Mouse (Mus musculus): ENCODE results near the gene Ccnyl1. TPM values are rescaled to one million over a fixed set of nuclear protein-coding genes. Genes with fewer than 3 reads are reported as not detected.

The Ccnyl1 gene
- polyA plus RNA-seq, 1 experiment from 2014 or later = 4.2 TPM

DNA sequence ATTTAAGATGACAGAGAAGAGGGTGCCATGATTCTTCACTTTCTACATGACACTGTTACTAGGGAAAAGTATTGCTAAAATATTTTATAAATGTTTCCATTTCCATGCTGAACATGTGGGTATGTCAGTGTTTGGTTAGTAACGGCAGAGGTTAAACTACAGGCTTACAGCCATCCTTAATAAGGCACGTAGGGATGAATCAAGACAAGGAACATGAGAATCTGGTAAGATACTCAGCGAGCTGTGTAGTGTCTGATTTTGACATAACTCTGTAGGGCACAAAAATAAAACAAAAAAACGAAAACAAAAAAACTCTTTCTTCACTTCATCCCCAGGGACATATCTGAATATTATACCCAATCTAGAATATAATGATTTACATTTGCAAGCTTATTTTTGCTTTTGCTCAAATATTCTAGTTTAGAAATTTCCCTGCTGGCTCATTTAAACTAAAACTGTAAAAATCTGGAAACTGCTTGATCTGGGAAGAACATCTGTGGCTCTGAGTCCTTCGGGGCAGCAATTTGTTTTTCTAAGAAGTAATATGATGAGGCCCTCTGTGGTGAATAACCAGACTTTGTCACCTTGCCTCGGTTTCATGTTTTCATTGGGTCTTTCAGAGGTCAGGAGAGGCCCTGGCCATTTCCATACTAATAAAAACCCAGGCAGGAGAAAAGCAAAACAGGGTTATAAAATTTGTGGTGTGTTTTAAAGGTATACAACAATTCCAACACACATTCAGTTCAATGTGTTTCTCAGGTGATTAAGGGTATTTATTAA lies 14.0 kb upstream of the Ccnyl1 start:
- no peak overlapping the region for H3K4me3 ChIP-seq
- H3K27me3 ChIP-seq = no peaks in the 10 kb centered on the region
- H3K27ac ChIP-seq (replicated peaks) = no peak overlapping the region
- no peak overlapping the region for H3K9ac ChIP-seq
- H3K4me1 ChIP-seq (replicated peaks) = no peaks in the 10 kb centered on the region
- 71% methylated on average over 6 of the region's 6 CpGs for WGBS
- H3K4me2 ChIP-seq = no peak overlapping the region
- ATAC-seq (ENCODE audit: low FRiP score, low read depth) = no peak
- H3K36me3 ChIP-seq = no peaks in the 10 kb centered on the region
- H3K9me3 ChIP-seq = no peaks in the 10 kb centered on the region

DNA sequence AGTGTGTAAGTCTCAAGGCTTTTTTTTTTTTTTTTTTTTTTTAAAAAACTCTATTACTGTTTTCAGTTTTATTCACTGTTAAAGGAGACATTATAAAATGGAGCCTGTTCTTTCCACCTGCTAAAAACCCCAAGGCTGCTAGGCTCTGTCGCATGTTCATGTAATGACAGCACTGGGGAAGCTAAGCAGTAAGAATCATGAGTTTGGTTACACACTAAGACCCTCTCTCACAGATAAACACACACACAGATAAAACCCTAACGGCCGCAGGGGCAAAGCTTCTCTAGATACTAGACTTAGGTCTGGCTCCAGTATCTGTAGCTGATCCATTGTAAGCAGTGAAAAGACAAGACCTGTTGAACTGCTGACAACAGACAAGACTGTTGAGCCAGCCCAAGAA lies 8.8 kb upstream of the Ccnyl1 start:
- Histone ChIP-seq H3K4me2 (no peak overlapping the region), H3K27ac (replicated peaks) (no peak overlapping the region), H3K4me1 (replicated peaks) (no peaks in the 10 kb centered on the region), H3K9me3 (no peaks in the 10 kb centered on the region), H3K36me3 (no peaks in the 10 kb centered on the region), H3K27me3 (no peaks in the 10 kb centered on the region), H3K4me3 (no peak overlapping the region), H3K9ac (no peak overlapping the region)
- no peak for ATAC-seq (ENCODE audit: low FRiP score, low read depth)
- WGBS = 97% methylated on average over 3 of the region's 3 CpGs

DNA sequence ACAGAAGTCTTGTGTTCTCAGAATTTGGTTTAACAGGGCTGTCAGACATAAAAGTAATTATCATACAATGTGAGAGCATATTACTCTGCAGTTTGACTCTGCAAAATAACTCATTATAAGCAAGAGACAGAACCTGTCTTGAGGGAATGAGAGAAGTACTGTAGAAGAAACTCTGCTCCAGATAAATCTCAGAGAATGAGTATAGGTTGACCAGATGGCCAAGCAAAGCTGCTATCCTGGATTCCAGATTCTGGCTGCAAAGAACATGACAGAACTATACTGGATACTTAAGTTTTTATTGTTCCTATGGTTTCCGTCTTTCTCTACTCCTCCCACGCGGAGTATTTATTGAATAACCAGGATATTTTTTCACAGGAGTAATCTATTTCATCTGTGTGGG lies 7.2 kb upstream of the Ccnyl1 start:
- H3K4me2 ChIP-seq = no peak overlapping the region
- H3K27me3 ChIP-seq = no peaks in the 10 kb centered on the region
- H3K4me1 ChIP-seq (replicated peaks) = no peaks in the 10 kb centered on the region
- H3K9ac ChIP-seq = no peak overlapping the region
- 96% methylated on average over 3 of the region's 3 CpGs for whole genome bisulfite sequencing
- H3K9me3 ChIP-seq = no peaks in the 10 kb centered on the region
- no peak for ATAC-seq (ENCODE audit: low FRiP score, low read depth)
- H3K4me3 ChIP-seq = no peak overlapping the region
- no peaks in the 10 kb centered on the region for H3K36me3 ChIP-seq
- no peak overlapping the region for H3K27ac ChIP-seq (replicated peaks)

DNA sequence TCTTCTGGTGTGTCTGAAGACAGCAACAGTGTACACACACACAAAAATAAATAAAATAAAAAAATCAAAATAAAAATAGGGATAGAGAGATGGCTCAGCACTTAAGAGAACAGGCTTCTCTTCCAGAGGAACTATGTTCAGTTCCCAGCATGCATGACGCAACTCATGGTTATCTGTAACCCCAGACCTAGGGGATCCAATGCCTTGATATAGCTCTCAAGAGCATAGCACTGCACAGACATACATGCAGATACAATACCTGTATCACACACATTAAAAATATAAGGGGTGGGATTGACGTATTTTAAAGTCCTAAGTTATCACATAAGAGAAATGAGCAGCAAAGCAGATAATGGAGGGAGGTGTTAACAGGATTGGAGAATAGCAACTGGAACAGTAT lies 5.8 kb upstream of the Ccnyl1 start:
- Histone ChIP-seq H3K4me2 (no peak overlapping the region), H3K27ac (replicated peaks) (no peak overlapping the region), H3K27me3 (no peaks in the 10 kb centered on the region), H3K9ac (no peak overlapping the region), H3K36me3 (no peaks in the 10 kb centered on the region), H3K9me3 (no peaks in the 10 kb centered on the region), H3K4me1 (replicated peaks) (no peaks in the 10 kb centered on the region), H3K4me3 (no peak overlapping the region)
- ATAC-seq (ENCODE audit: low FRiP score, low read depth) = no peak
- WGBS = 95% methylated on average over 2 of the region's 2 CpGs

DNA sequence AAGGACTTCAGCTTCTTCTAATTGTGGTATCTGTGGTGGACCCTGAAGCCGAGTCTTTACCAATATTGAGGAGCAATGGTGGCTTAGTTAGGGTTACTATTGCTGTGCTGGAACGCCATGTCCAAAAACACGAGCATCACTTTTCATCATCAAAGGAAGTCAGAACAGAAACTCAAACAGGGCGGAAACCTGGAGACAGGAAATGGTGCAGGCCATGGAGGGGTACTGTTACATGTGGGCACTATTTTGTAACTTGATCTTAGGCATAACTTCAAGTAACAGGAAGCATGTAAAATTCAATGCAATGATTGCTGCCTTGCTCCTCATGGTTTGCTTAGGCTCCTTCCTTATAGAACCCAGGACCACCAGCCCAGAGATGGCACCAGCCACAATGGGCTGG lies 2.2 kb upstream of the Ccnyl1 start:
- H3K36me3 ChIP-seq = no peaks in the 10 kb centered on the region
- no peaks in the 10 kb centered on the region for H3K27me3 ChIP-seq
- 92% methylated on average over 4 of the region's 4 CpGs for WGBS
- H3K4me2 ChIP-seq = no peak overlapping the region
- no peak overlapping the region for H3K4me3 ChIP-seq
- ATAC-seq (ENCODE audit: low FRiP score, low read depth) = no peak
- H3K9ac ChIP-seq = no peak overlapping the region
- no peaks in the 10 kb centered on the region for H3K9me3 ChIP-seq
- peaks cover 23% of the 10 kb centered on the region for H3K4me1 ChIP-seq (replicated peaks)
- H3K27ac ChIP-seq (replicated peaks) = no peak overlapping the region

DNA sequence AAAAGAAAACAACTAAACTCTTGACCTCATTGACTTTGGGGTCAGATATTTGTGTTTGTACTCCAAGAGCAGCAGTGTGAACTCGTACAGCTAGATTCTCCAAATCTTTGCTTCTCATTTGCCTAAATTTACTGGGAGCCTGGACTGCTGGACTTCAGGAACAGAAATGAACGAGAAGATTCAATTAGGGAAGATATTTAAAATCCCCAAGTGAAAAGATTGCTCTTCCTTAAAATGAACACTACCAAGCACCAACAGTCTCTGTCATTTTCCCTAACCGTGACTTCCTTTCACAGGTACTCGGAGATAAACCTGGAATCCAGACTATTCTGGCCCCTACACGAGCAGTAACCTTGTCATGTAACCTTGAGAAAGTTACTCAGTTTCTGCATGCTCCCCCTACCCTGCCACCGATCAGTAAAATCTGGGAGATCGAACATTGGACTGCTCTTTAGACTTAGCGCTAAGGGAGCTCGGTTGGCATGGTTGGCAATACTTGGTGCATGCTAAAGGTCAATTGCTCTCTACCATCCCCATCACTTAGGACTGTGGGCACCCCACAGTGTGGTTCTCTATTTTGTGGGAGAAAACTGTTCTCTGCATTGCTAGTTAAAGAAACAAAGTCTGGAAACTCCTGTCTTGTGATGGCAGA lies 568 bp upstream of the Ccnyl1 start:
- 30% methylated on average over 9 of the region's 9 CpGs for WGBS
- no peak for ATAC-seq (ENCODE audit: low FRiP score, low read depth)
- peak overlapping the region; percentile 32 for H3K9ac ChIP-seq
- no peak overlapping the region for H3K27ac ChIP-seq (replicated peaks)
- peak overlapping the region; percentile 97 for H3K4me3 ChIP-seq
- H3K4me2 ChIP-seq = peak overlapping the region; percentile 86
- H3K9me3 ChIP-seq = no peaks in the 10 kb centered on the region
- no peaks in the 10 kb centered on the region for H3K36me3 ChIP-seq
- H3K27me3 ChIP-seq = no peaks in the 10 kb centered on the region
- H3K4me1 ChIP-seq (replicated peaks) = peaks cover 33% of the 10 kb centered on the region

DNA sequence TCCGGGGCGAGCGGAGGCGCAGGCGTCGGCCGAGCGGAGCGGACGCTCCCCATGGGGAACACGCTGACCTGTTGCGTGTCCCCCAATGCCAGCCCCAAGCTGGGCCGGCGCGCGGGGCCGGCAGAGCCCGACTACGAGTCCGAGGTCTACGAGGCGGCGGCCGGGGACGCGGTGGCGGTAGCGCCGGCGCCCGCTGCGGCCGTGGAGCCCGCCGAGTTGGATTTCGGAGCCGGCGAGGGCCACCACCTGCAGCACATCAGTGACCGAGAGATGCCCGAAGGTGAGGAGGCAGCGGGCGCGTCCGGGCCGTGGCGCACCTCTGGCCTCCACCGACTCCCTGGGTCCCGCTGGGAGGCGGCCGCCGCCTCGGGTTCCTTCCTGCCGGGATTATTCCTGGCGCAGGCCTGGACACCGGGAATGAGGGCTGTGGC lies 881 bp downstream of the Ccnyl1 start:
- Histone ChIP-seq H3K4me1 (replicated peaks) (peaks cover 34% of the 10 kb centered on the region), H3K9ac (peak overlapping the region; percentile 83), H3K36me3 (no peaks in the 10 kb centered on the region), H3K4me3 (peak overlapping the region; percentile 97), H3K9me3 (no peaks in the 10 kb centered on the region), H3K4me2 (peak overlapping the region; percentile 92), H3K27ac (replicated peaks) (peak overlapping the region; percentile 79), H3K27me3 (no peaks in the 10 kb centered on the region)
- under 1% methylated on average over 49 of the region's 55 CpGs for WGBS
- ATAC-seq (ENCODE audit: low FRiP score, low read depth) = no peak

DNA sequence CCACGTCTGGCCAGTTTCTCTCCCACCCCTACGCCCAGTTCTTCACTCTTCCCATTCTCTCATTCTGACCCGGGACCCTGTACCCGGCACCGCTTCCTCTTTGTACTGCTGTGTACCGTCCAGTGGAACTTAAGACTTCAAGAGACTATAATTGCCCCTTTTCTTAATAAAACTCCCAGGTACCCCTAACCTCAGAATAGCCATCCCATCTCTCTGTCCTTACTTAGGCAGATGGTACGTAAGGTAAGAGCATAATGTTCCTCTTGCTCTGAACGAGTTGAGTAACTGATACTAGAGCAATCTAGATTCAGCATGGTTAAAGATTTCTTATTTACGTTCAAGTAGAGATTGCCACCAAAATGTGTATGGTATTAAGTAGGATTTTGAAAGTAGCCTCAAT lies 1.3 kb downstream of the Ccnyl1 start:
- no peaks in the 10 kb centered on the region for H3K9me3 ChIP-seq
- peak overlapping the region; percentile 92 for H3K4me2 ChIP-seq
- H3K9ac ChIP-seq = peak overlapping the region; percentile 83
- ATAC-seq (ENCODE audit: low FRiP score, low read depth) = no peak
- H3K4me3 ChIP-seq = peak overlapping the region; percentile 97
- H3K27ac ChIP-seq (replicated peaks) = peak overlapping the region; percentile 79; the same call in 1 of the 2 replicates
- H3K4me1 ChIP-seq (replicated peaks) = peaks cover 34% of the 10 kb centered on the region
- no peaks in the 10 kb centered on the region for H3K27me3 ChIP-seq
- H3K36me3 ChIP-seq = no peaks in the 10 kb centered on the region
- WGBS = 1% methylated on average over 9 of the region's 9 CpGs

DNA sequence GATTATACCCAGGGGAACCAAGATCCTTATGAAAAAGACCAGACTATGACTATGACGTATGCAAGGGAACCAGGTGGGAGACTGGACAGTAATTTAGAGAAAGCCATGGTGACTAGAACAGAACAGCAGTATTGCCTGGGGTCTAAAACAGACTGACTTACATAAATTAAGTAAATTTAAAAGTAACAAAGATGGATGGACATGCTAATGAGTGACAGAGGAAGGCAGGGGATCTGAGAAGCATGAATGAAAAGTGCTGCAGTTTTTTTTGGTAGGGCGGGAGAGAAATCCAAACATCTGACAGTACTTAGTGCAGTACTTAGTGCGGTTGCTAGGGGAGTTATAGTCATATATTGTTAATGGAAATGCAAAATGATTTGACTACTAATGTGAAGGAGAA lies 4.9 kb downstream of the Ccnyl1 start:
- H3K4me3 ChIP-seq = no peak overlapping the region
- no peak overlapping the region for H3K9ac ChIP-seq
- WGBS = 48% methylated on average over 3 of the region's 3 CpGs
- peaks cover 29% of the 10 kb centered on the region for H3K4me1 ChIP-seq (replicated peaks)
- H3K36me3 ChIP-seq = no peaks in the 10 kb centered on the region
- no peak overlapping the region for H3K4me2 ChIP-seq
- no peaks in the 10 kb centered on the region for H3K27me3 ChIP-seq
- H3K27ac ChIP-seq (replicated peaks) = no peak overlapping the region
- no peaks in the 10 kb centered on the region for H3K9me3 ChIP-seq
- ATAC-seq (ENCODE audit: low FRiP score, low read depth) = no peak

DNA sequence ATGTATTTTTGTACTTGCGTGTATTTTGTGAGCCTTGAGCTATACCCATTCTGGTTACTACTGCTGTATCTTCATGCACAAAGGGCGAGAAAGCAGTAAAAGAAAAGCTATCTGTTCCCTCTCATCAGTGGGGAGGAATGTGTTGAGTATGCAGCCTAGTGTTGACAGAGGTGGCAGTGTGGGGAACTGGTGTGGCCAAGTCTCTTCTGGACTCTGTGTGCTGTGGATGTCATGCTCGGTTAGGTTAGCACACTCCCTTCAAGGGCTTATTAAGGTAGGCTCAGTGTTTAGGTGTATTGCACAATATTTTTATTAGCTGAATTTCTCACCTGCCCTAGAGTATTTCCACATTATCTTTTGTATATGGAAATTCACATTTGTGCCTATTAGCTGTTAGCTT lies 11.5 kb downstream of the Ccnyl1 start:
- ATAC-seq (ENCODE audit: low FRiP score, low read depth) = no peak
- Histone ChIP-seq H3K36me3 (peaks cover 22% of the 10 kb centered on the region; the same call in 1 of the 2 replicates), H3K4me3 (no peak overlapping the region), H3K27ac (replicated peaks) (no peak overlapping the region), H3K9me3 (no peaks in the 10 kb centered on the region), H3K4me2 (no peak overlapping the region), H3K27me3 (no peaks in the 10 kb centered on the region), H3K9ac (no peak overlapping the region), H3K4me1 (replicated peaks) (no peaks in the 10 kb centered on the region)
- 83% methylated on average over 3 of the region's 3 CpGs for WGBS

DNA sequence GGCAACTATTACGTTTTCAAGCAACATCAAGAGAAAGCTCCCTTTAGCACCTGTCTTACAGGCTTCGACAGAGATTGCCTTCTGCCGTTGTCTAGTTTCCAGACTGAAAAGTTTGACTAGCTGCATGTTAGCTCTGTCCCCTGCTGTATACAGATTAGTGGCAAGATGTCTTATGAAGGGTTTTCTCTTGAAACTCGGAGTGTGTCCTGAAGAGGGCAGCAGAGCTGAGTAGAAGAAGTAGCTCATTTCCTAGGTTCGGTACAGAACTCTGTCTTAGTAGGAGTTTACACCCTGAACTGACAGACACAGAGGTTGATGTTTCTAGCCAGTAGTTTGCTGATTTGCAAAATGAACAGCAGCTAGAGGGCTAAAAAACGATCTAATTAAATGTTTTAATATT lies 15.0 kb downstream of the Ccnyl1 start:
- no peaks in the 10 kb centered on the region for H3K4me1 ChIP-seq (replicated peaks)
- no peak for ATAC-seq (ENCODE audit: low FRiP score, low read depth)
- H3K4me3 ChIP-seq = no peak overlapping the region
- WGBS = 52% methylated on average over 6 of the region's 6 CpGs
- no peaks in the 10 kb centered on the region for H3K27me3 ChIP-seq
- no peak overlapping the region for H3K9ac ChIP-seq
- H3K4me2 ChIP-seq = no peak overlapping the region
- H3K9me3 ChIP-seq = no peaks in the 10 kb centered on the region
- peaks cover 30% of the 10 kb centered on the region; the same call in 1 of the 2 replicates for H3K36me3 ChIP-seq
- H3K27ac ChIP-seq (replicated peaks) = no peak overlapping the region

DNA sequence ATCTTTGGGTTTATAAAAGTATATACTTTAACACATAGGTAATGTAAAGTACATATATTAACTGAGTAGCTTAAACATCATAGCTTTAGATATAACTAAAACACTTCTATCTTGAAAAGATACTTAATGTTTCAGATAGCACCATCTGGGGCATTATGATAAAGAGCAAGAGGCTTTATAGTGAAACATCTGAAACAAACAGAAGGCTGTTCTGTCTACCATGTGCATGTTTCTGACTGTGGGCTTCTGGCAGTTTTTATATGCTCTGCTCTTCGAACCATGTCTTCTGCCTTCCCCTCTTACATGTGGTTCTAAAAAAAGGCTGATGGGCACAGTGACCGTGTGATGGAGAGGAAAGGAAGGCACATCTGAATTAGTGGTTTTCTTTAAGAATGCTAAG lies 16.4 kb downstream of the Ccnyl1 start:
- Histone ChIP-seq H3K27ac (replicated peaks) (no peak overlapping the region), H3K9ac (no peak overlapping the region), H3K9me3 (no peaks in the 10 kb centered on the region), H3K4me1 (replicated peaks) (no peaks in the 10 kb centered on the region), H3K36me3 (peaks cover 24% of the 10 kb centered on the region; the same call in 1 of the 2 replicates), H3K4me2 (no peak overlapping the region), H3K4me3 (no peak overlapping the region), H3K27me3 (no peaks in the 10 kb centered on the region)
- 96% methylated on average over 2 of the region's 2 CpGs for WGBS
- no peak for ATAC-seq (ENCODE audit: low FRiP score, low read depth)

Data from hindbrain, embryonic 15.5 days (tissue).